Mouse (Mus musculus) T-helper 2 cell (primary cell): ENCODE measurements around the gene Epp13.
"Not testable (repeated sequence)": the region's sequence is repeated elsewhere in the genome, so short reads cannot be mapped to it uniquely, and the experiment has no call there.

Source experiments
- in situ Hi-C: fragments of 300-600 bp; cut with MboI, MseI; formaldehyde crosslinking; loops from one replicate; pipeline ENCODE4 v1.15.1; 2025; ENCODE audit warnings: high pct_unique_total_duplicates

Gene Epp13

GRCm38 (mm10) chr7:6252410-6252809 is at the start of gene Epp13:
TSS of gene Epp13 (plus strand) at chr7:6252710.
- in situ Hi-C loops = no loop called here

GRCm38 (mm10) chr7:6204200-6204599 is 48.3 kb upstream of the Epp13 start:
- in situ Hi-C loops = no loop called here

- in situ Hi-C loops = no loop called here
These were observed 39.4 kb upstream of the Epp13 start for GRCm38 (mm10) chr7:6213144-6213543.

GRCm38 (mm10) chr7:6214691-6215090 is 37.8 kb upstream of the Epp13 start:
- in situ Hi-C loops = not testable (repeated sequence)

GRCm38 (mm10) chr7:6220147-6220546 is 32.4 kb upstream of the Epp13 start:
- in situ Hi-C loops = no loop called here

- in situ Hi-C loops = no loop called here
These were observed 30.5 kb upstream of the Epp13 start, which contains the start of gene Zscan5b for GRCm38 (mm10) chr7:6221978-6222377. TSS of gene Zscan5b (plus strand) at chr7:6222278.

GRCm38 (mm10) chr7:6228491-6228890 is 24.0 kb upstream of the Epp13 start:
- in situ Hi-C loops = not testable (repeated sequence)

GRCm38 (mm10) chr7:6239787-6240186 is 12.7 kb upstream of the Epp13 start:
- in situ Hi-C loops = no loop called here

- in situ Hi-C loops = not testable (repeated sequence)
These were observed 11.6 kb upstream of the Epp13 start for GRCm38 (mm10) chr7:6240841-6241425.

- in situ Hi-C loops = no loop called here
These were observed 7.9 kb upstream of the Epp13 start for GRCm38 (mm10) chr7:6244361-6245292.

- in situ Hi-C loops = no loop called here
These were observed 1.9 kb downstream of the Epp13 start for GRCm38 (mm10) chr7:6254451-6254850.

GRCm38 (mm10) chr7:6257386-6257785 is 4.9 kb downstream of the Epp13 start:
- in situ Hi-C loops = no loop called here

- in situ Hi-C loops = no loop called here
These were observed 6.0 kb downstream of the Epp13 start for GRCm38 (mm10) chr7:6258232-6259220.

GRCm38 (mm10) chr7:6260004-6260403 is 7.5 kb downstream of the Epp13 start:
- in situ Hi-C loops = not testable (repeated sequence)

- in situ Hi-C loops = no loop called here
These were observed 9.6 kb downstream of the Epp13 start for GRCm38 (mm10) chr7:6262120-6262519.

- in situ Hi-C loops = no loop called here
These were observed 10.5 kb downstream of the Epp13 start for GRCm38 (mm10) chr7:6262984-6263383.

GRCm38 (mm10) chr7:6265695-6266094 is 13.2 kb downstream of the Epp13 start:
- in situ Hi-C loops = no loop called here

- in situ Hi-C loops = no loop called here
These were observed 25.4 kb downstream of the Epp13 start for GRCm38 (mm10) chr7:6277906-6278305.

GRCm38 (mm10) chr7:6282749-6283148 is 30.2 kb downstream of the Epp13 start:
- in situ Hi-C loops = no loop called here

GRCm38 (mm10) chr7:6283451-6284075 is 31.1 kb downstream of the Epp13 start:
- in situ Hi-C loops = no loop called here

GRCm38 (mm10) chr7:6284442-6285012 is 32.0 kb downstream of the Epp13 start:
- in situ Hi-C loops = loop anchor here (5.0 kb wide), 1 partner anchor 1013 kb away; no protein-coding TSS in a partner anchor
